Comparison of ENCODE assay signal across 8 mouse cellular contexts in the genomic region with DNA sequence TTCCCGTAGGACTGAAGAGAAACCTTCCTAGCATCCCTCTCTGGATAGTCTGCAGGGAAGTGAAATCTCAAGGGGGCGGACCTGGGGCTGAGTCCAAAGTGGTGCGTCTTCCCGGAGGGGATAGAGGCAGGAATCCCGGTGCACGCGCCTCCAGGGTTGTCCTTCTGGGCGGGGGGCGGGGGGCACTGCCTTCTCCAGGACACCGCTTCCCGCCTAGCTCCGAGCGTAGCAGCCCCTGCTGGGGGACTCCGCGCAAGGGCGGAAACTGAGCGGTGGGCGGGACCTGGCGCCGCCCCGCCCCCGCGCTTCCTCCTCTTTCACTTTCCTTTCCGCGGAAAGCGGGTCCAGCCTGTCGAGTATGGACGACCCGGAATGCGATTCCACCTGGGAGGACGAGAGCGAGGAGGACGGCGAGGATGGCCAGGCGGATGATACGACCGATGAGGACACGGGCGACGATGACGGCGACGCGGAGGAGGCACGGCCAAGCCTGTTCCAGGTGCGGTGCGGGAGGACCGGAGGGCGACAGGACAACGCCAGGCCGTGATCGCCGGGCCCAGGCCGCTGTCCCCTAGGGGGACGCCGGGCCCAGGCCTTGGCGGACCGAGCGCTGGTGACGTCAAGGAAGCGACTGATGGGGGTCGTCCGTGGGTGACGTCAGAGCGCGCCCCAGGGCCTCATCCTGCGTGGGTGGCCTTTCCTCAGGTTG. TPM values are rescaled to one million over a fixed set of nuclear protein-coding genes. Genes with fewer than 3 reads are reported as not detected.
DNase-seq lines count a peak whose midpoint lies in the region; ATAC-seq and TF ChIP-seq lines count a peak whose summit lies in the region.

A gene (plus strand): TSS at position 123 of the 709 bp plus-strand sequence.

- under 1% methylated on average over 67 of the region's 67 CpGs for WGBS in embryonic facial prominence, embryonic 10.5 days
- WGBS in intestine, postnatal 0 days: under 1% methylated on average over 60 of the region's 67 CpGs
- 2% methylated on average over 67 of the region's 67 CpGs for WGBS in midbrain, embryonic 10.5 days

- H3K4me1 ChIP-seq in embryonic facial prominence, embryonic 10.5 days: peaks cover 22% of the 10 kb centered on the region
- no peaks in the 10 kb centered on the region for H3K4me1 ChIP-seq in intestine, postnatal 0 days (replicated peaks; ENCODE audit: control insufficient read depth, insufficient read depth, low read length)
- H3K4me1 ChIP-seq in midbrain, embryonic 10.5 days: peaks cover 23% of the 10 kb centered on the region

- DNase-seq in adrenal gland, adult 8-10 months: peak; percentile 69
- DNase-seq in embryonic facial prominence, embryonic 10.5 days (ENCODE audit: low spot score): peak; percentile 94
- DNase-seq in left cerebral cortex, postnatal 36 days (ENCODE audit: low spot score in 2 of 2): peak; percentile 81 to 85
- peak; percentile 89 for DNase-seq in midbrain, embryonic 10.5 days (ENCODE audit: low spot score)
- peak; percentile 70 to 75 for DNase-seq in right cerebral cortex, postnatal 36 days (ENCODE audit: low spot score in 2 of 2)
- DNase-seq in urinary bladder, postnatal 4 days (ENCODE audit: low spot score in 2 of 2): peak; percentile 78 to 81

- peaks cover 71% of the 10 kb centered on the region for H3K36me3 ChIP-seq in embryonic facial prominence, embryonic 10.5 days (replicated peaks)
- H3K36me3 ChIP-seq in intestine, postnatal 0 days (ENCODE audit: control insufficient read depth, insufficient read depth): peaks cover 46% of the 10 kb centered on the region
- peaks cover 71% of the 10 kb centered on the region for H3K36me3 ChIP-seq in midbrain, embryonic 10.5 days

- H3K27me3 ChIP-seq in embryonic facial prominence, embryonic 10.5 days (replicated peaks; ENCODE audit: low read depth, poor library complexity, severe bottlenecking): no peaks in the 10 kb centered on the region
- H3K27me3 ChIP-seq in intestine, postnatal 0 days (replicated peaks; ENCODE audit: control insufficient read depth, insufficient read depth, low read length): no peaks in the 10 kb centered on the region
- H3K27me3 ChIP-seq in midbrain, embryonic 10.5 days (ENCODE audit: low read depth, poor library complexity, severe bottlenecking): no peaks in the 10 kb centered on the region

- peak within 1 kb of the TSS; percentile 92 for H3K27ac ChIP-seq in embryonic facial prominence, embryonic 10.5 days (replicated peaks)
- peak within 1 kb of the TSS; percentile 92 for H3K27ac ChIP-seq in intestine, postnatal 0 days (ENCODE audit: low read depth, low read length)
- H3K27ac ChIP-seq in midbrain, embryonic 10.5 days (replicated peaks): peak within 1 kb of the TSS; percentile 94

- peak; percentile 37 for TF ChIP-seq CTCF in intestine, postnatal 0 days (IDR thresholded peaks at IDR 0.05; ENCODE audit: low read depth)

- H3K4me2 ChIP-seq in intestine, postnatal 0 days (replicated peaks; ENCODE audit: low read depth): peak within 1 kb of the TSS; percentile 91

- H3K4me3 ChIP-seq in embryonic facial prominence, embryonic 10.5 days: peak within 1 kb of the TSS; percentile 83
- peak within 1 kb of the TSS; percentile 97 for H3K4me3 ChIP-seq in intestine, postnatal 0 days (ENCODE audit: low read depth, low read length)
- peak within 1 kb of the TSS; percentile 89 for H3K4me3 ChIP-seq in midbrain, embryonic 10.5 days

- intact Hi-C loops in left cerebral cortex, postnatal 36 days (cut with DNase I): loop anchor here (10.0 kb wide), 1 partner anchor 86 kb away; no protein-coding TSS in a partner anchor

- ATAC-seq in granulocyte monocyte progenitor cell, adult 5-6 weeks (replicated peaks; ENCODE audit: poor library complexity, severe bottlenecking): peak; percentile 85
- ATAC-seq in intestine, postnatal 0 days: peak; percentile 90

- H3K9me3 ChIP-seq in embryonic facial prominence, embryonic 10.5 days: no peaks in the 10 kb centered on the region
- no peaks in the 10 kb centered on the region for H3K9me3 ChIP-seq in intestine, postnatal 0 days (ENCODE audit: control insufficient read depth)
- no peaks in the 10 kb centered on the region for H3K9me3 ChIP-seq in midbrain, embryonic 10.5 days (replicated peaks)

- H3K9ac ChIP-seq in intestine, postnatal 0 days (ENCODE audit: low read depth, low read length): peak within 1 kb of the TSS; percentile 92

RNA-seq across cellular contexts. Expression of the gene that starts here (rescaled TPM):
- total RNA-seq in adrenal gland, adult 8-10 months (2022): 10 to 100 TPM; 36.1 to 41.6 (median 40.6) TPM
- 104 and 107 TPM in 2 replicates for polyA plus RNA-seq in embryonic facial prominence, embryonic 10.5 days (2016; fragmentation: Nextera tagmentation; extraction: Ambion mirVana)
- total RNA-seq in granulocyte monocyte progenitor cell, adult 5-6 weeks (2014; fragmentation: Nextera tagmentation): 32.5 and 34.2 TPM in 2 replicates
- total RNA-seq in granulocyte monocyte progenitor cell, adult 5-6 weeks (2017): 40.3 and 42.0 TPM in 2 replicates
- polyA plus RNA-seq in intestine, postnatal 0 days (2015; fragmentation: Nextera tagmentation; extraction: Ambion mirVana): 32.5 and 34.4 TPM in 2 replicates
- 10 to 100 TPM; 36.7 to 38.0 TPM for total RNA-seq in left cerebral cortex, postnatal 36 days (2021)
- polyA plus RNA-seq in midbrain, embryonic 10.5 days (2016; fragmentation: Nextera tagmentation; extraction: Ambion mirVana): 104 and 107 TPM in 2 replicates

Comparison
In these comparisons a context has a peak if more than half of its experiments do, and no peak if none do; other contexts are left out.
1. Peak in every context shown above with its lines: DNase-seq, ATAC-seq, H3K4me3 ChIP-seq and H3K27ac ChIP-seq.